Mouse (Mus musculus): ENCODE data around the gene Tet1.
"Not testable (repeated sequence)": the region's sequence is repeated elsewhere in the genome, so short reads cannot be mapped to it uniquely, and the experiment has no call there.

The Tet1 gene

GRCm38 (mm10) chr10:62851025-62851424 is 57.8 kb downstream of the Tet1 start:
- peak; percentile 91 for DNase-seq (ENCODE audit: low read depth, low spot score)

- no peak for DNase-seq (ENCODE audit: low read depth, low spot score)
Measured at GRCm38 (mm10) chr10:62848783-62849182, 60.0 kb downstream of the Tet1 start.

- no peak for DNase-seq (ENCODE audit: low read depth, low spot score)
Measured at GRCm38 (mm10) chr10:62847069-62847626, 61.6 kb downstream of the Tet1 start.

GRCm38 (mm10) chr10:62843787-62844491 is 64.9 kb downstream of the Tet1 start:
- no peak for DNase-seq (ENCODE audit: low read depth, low spot score)

- no peak for DNase-seq (ENCODE audit: low read depth, low spot score)
Measured at GRCm38 (mm10) chr10:62841901-62842447, 66.8 kb downstream of the Tet1 start.

- no peak for DNase-seq (ENCODE audit: low read depth, low spot score)
Measured at GRCm38 (mm10) chr10:62840687-62841086, 68.1 kb downstream of the Tet1 start.

GRCm38 (mm10) chr10:62837987-62838386 is 70.8 kb downstream of the Tet1 start:
- DNase-seq (ENCODE audit: low read depth, low spot score) = no peak

- DNase-seq (ENCODE audit: low read depth, low spot score) = no peak
Measured at GRCm38 (mm10) chr10:62832783-62833182, 76.0 kb downstream of the Tet1 start.

- no peak for DNase-seq (ENCODE audit: low read depth, low spot score)
Measured at GRCm38 (mm10) chr10:62831546-62831945, 77.2 kb downstream of the Tet1 start.

GRCm38 (mm10) chr10:62824474-62824873 is 84.3 kb downstream of the Tet1 start:
- no peak for DNase-seq (ENCODE audit: low read depth, low spot score)

- DNase-seq (ENCODE audit: low read depth, low spot score) = no peak
Measured at GRCm38 (mm10) chr10:62823431-62823830, 85.4 kb downstream of the Tet1 start.

GRCm38 (mm10) chr10:62810010-62810409 is 98.8 kb downstream of the Tet1 start:
- DNase-seq (ENCODE audit: low read depth, low spot score) = no peak

GRCm38 (mm10) chr10:62808766-62809165 is 100.0 kb downstream of the Tet1 start:
- DNase-seq (ENCODE audit: low read depth, low spot score) = no peak

- no peak for DNase-seq (ENCODE audit: low read depth, low spot score)
Measured at GRCm38 (mm10) chr10:62808316-62808715, 100.5 kb downstream of the Tet1 start.

GRCm38 (mm10) chr10:62804106-62804505 is 104.7 kb downstream of the Tet1 start:
- no peak for DNase-seq (ENCODE audit: low read depth, low spot score)

GRCm38 (mm10) chr10:62803296-62803695 is 105.5 kb downstream of the Tet1 start:
- no peak for DNase-seq (ENCODE audit: low read depth, low spot score)

- no peak for DNase-seq (ENCODE audit: low read depth, low spot score)
Measured at GRCm38 (mm10) chr10:62794221-62794620, 114.6 kb downstream of the Tet1 start.

GRCm38 (mm10) chr10:62793091-62793453 is 115.7 kb downstream of the Tet1 start:
- no peak for DNase-seq (ENCODE audit: low read depth, low spot score)

- peak; percentile 98 for DNase-seq (ENCODE audit: low read depth, low spot score)
Measured at GRCm38 (mm10) chr10:62792177-62793090, 116.4 kb downstream of the Tet1 start, which contains the start of gene Ccar1. Gene Ccar1 (minus strand): TSS chr10:62792286.

- DNase-seq (ENCODE audit: low read depth, low spot score) = peak; percentile 2
Measured at GRCm38 (mm10) chr10:62791251-62792176, 117.3 kb downstream of the Tet1 start.

- DNase-seq (ENCODE audit: low read depth, low spot score) = not testable (repeated sequence)
Measured at GRCm38 (mm10) chr10:62781776-62782175, 127.0 kb downstream of the Tet1 start.

Measured in telencephalon, adult 2 months (tissue).